Mouse (Mus musculus): ENCODE data around the gene Il27ra.

DNA sequence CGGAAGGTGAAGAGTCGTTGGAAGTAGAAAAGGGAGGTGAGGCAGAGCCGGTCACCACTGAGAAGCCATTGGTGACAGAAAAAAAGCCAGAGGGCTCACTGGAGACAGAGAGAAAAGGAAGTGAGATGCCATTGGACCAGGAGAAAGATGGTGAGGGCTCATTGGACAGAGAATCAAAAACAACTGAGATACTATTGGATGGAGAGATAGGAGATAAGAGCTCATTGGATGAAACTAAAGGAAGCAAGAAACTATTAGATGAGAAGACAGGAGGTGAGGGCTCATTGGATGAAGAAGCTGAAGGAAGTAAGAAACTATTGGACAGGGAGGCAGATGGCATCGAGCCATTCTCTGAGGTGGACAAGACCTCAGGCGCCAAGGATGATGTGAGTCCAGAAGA lies 13.1 kb downstream of the Il27ra start:
- TF ChIP-seq CTCF (IDR thresholded peaks at IDR 0.05; ENCODE audit: insufficient read depth, low read depth, low read length) (no peak), POLR2A (IDR thresholded peaks at IDR 0.05; ENCODE audit: insufficient read depth, low read depth, low read length) (no peak)
